Mouse (Mus musculus) liver, postnatal 0 days (tissue): Measurements from ENCODE around the gene E130114P18Rik. TPM values are rescaled to one million over a fixed set of nuclear protein-coding genes. Genes with fewer than 3 reads are reported as not detected.

Source experiments
- ATAC-seq: fragments of 200-750 bp; cut with Nextera tagmentation; 2 replicates; pipeline ENCODE4 v1.8.0; 2017; ENCODE audit warnings: mild to moderate bottlenecking, moderate library complexity
- DNase-seq: peaks from one replicate; pipeline ENCODE4 v3.0.0-alpha.2; 2016
- H3K27ac ChIP-seq: fragments of 300-500 bp; sonication (generic); 2 replicates; pipeline ENCODE4 v1.5.1; 2014; ENCODE audit warnings: antibody characterized with exemption, moderate library complexity, mild to moderate bottlenecking, low read depth
- H3K27me3 ChIP-seq: fragments of 300-500 bp; sonication (generic); 2 replicates; pipeline ENCODE4 v1.6.1; 2014; ENCODE audit warnings: low read length, control low read depth, mixed read lengths; ENCODE audit not compliant: insufficient read depth
- H3K36me3 ChIP-seq: fragments of 300-500 bp; sonication (generic); replicated peaks from 2 replicates; pipeline ENCODE4 v1.6.1; 2014; ENCODE audit warnings: mild to moderate bottlenecking, control low read depth, low read length, moderate library complexity, mixed read lengths; ENCODE audit not compliant: insufficient read depth
- H3K4me1 ChIP-seq: fragments of 300-500 bp; sonication (generic); 2 replicates; pipeline ENCODE4 v1.6.1; 2014; ENCODE audit warnings: antibody characterized with exemption, mild to moderate bottlenecking, control low read depth; ENCODE audit not compliant: insufficient read depth
- H3K4me2 ChIP-seq: fragments of 300-500 bp; sonication (generic); 2 replicates; pipeline ENCODE4 v1.6.1; 2014; ENCODE audit warnings: low read depth, mild to moderate bottlenecking, low read length, moderate library complexity, mixed read lengths
- H3K4me3 ChIP-seq: fragments of 300-500 bp; sonication (generic); 2 replicates; pipeline ENCODE4 v1.5.1; 2014; ENCODE audit warnings: low read depth, low read length
- H3K9ac ChIP-seq: fragments of 300-500 bp; sonication (generic); replicated peaks from 2 replicates; pipeline ENCODE4 v1.6.1; 2014; ENCODE audit warnings: mild to moderate bottlenecking, moderate library complexity
- H3K9me3 ChIP-seq: fragments of 300-500 bp; sonication (generic); 2 replicates; pipeline ENCODE4 v1.6.1; 2016; ENCODE audit warnings: mild to moderate bottlenecking, control low read depth, low read length, mixed read lengths
- CTCF ChIP-seq: sonication (generic); IDR thresholded peaks from 2 replicates; pipeline ENCODE4 v1.5.1; 2016; ENCODE audit warnings: antibody characterized with exemption, low read depth
- EP300 ChIP-seq: IDR thresholded peaks from 2 replicates; pipeline ENCODE4 v1.6.1; 2016; ENCODE audit warnings: antibody characterized with exemption, low read depth, mild to moderate bottlenecking
- WGBS: fragments of 180-500 bp; shearing (Covaris S2); extraction: QIAGEN DNeasy Blood & Tissue Kit; methylation state at CpG from one replicate; pipeline ENCODE4 v1.1.7; 2014; ENCODE audit not compliant: insufficient replicate concordance; 5-methylcytosine and 5-hydroxymethylcytosine counted together
- polyA plus RNA-seq: library from polyadenylated mRNA; unstranded; fragments of >200 nt; fragmentation: Nextera tagmentation; extraction: Ambion mirVana; gene quantifications from 2 replicates; pipeline ENCODE4 v1.2.1, GENCODE M21; 2015

The E130114P18Rik gene
- polyA plus RNA-seq, 1 experiment from 2014 or later: not detected

DNA sequence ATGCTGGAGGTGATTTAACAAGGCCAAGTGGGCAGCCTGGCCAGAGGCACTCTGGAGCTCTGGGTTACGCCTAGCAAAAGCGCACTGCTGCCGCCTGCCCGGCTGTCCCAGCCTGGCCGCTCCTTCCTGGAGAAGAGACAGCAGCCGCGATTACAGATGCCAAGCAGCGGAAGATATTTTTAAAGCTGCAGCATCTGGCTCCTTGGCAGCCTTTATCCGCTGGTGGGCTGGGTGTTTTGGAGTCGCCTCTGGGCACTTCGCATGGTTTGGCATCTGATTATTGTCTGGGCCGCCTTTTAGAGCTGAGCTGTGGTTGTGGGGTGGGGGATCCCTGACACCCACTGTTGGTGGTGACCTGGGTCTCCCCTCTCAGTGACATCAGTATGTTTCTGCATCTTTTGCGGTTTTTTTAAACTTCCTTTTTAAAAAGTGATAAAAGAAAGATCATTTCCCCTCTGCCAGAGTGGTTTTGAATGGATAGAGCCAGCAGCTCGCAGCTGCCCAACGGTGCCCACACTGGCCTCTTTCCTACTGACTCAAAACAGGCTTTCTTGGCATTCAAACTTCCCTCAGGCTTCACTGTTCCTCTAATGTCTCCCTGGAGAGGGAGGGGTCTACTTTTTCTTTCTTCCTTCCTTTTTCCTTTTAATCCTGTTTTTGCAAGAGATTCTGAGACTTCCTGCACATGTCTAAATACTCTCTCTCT, 159.1 kb downstream of the E130114P18Rik start:
- H3K9me3 ChIP-seq: no peaks in the 10 kb centered on the region
- no peak overlapping the region for H3K27ac ChIP-seq
- no peak overlapping the region for H3K4me3 ChIP-seq
- no peak for TF ChIP-seq CTCF
- TF ChIP-seq EP300: no peak
- no peak overlapping the region for H3K9ac ChIP-seq
- DNase-seq (no peak), ATAC-seq (no peak)
- H3K36me3 ChIP-seq: no peaks in the 10 kb centered on the region
- 47% methylated on average over 15 of the region's 15 CpGs for WGBS
- no peaks in the 10 kb centered on the region for H3K4me1 ChIP-seq
- no peaks in the 10 kb centered on the region for H3K27me3 ChIP-seq
- H3K4me2 ChIP-seq: no peak overlapping the region

DNA sequence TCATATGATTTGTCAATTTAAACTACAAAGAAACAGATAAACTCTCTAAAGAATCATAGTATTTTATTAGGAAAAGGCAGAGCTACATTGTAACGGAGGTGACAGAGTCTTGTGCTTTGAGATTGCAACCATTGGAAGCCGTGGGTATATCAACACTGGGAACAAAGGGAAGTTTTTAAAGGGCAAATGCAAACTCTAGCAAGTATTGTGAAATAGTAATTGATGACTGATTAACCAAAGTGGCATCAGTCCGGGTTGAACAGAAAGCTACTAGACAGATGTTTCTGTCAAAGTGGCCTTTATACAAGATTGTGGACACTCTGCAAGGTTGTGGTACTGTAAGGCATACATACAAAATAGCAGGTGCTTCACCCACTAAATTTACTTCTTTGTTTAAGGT, 162.8 kb downstream of the E130114P18Rik start:
- H3K27me3 ChIP-seq: no peaks in the 10 kb centered on the region
- ATAC-seq (peak; percentile 71), DNase-seq (no peak)
- no peak overlapping the region for H3K27ac ChIP-seq
- H3K4me1 ChIP-seq: no peaks in the 10 kb centered on the region
- TF ChIP-seq EP300: no peak
- TF ChIP-seq CTCF: no peak
- no peak overlapping the region for H3K4me2 ChIP-seq
- H3K9ac ChIP-seq: no peak overlapping the region
- 54% methylated on average over 3 of the region's 3 CpGs for WGBS
- no peaks in the 10 kb centered on the region for H3K9me3 ChIP-seq
- H3K36me3 ChIP-seq: no peaks in the 10 kb centered on the region
- no peak overlapping the region for H3K4me3 ChIP-seq

DNA sequence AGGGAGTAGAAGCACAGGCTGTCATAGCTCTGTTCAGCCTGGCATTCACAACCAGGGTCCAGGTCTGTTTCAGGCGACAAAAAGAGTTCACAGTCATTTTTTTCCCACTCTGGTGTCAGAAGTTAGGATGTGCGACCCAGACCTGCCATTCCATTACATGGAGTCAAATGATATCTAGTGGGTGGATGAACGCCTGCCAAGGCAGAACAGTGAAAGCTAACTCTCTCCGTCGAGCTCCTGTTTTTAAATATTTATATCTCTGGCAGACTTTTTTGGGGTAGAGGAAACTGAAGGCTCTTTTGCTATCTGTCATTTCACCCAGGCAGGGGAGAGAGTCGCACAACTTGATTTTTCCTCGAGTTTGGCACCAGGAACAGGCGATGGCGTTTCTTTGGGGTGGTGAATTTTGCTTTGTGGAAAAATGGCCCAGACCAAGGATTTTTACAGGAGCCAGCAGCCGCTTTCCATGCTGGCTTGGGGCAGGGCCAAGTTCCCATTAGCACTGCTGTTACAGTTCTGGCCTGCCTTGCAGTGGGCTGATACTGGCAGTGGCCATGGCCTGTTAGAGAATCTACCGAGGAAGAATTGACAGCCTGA, 166.5 kb downstream of the E130114P18Rik start:
- Histone ChIP-seq H3K4me2 (no peak overlapping the region), H3K27me3 (no peaks in the 10 kb centered on the region), H3K36me3 (no peaks in the 10 kb centered on the region), H3K4me3 (no peak overlapping the region), H3K9ac (no peak overlapping the region), H3K4me1 (no peaks in the 10 kb centered on the region), H3K9me3 (no peaks in the 10 kb centered on the region), H3K27ac (no peak overlapping the region)
- TF ChIP-seq EP300 (no peak), CTCF (no peak)
- no peak for ATAC-seq
- WGBS: 71% methylated on average over 11 of the region's 11 CpGs
- no peak for DNase-seq

DNA sequence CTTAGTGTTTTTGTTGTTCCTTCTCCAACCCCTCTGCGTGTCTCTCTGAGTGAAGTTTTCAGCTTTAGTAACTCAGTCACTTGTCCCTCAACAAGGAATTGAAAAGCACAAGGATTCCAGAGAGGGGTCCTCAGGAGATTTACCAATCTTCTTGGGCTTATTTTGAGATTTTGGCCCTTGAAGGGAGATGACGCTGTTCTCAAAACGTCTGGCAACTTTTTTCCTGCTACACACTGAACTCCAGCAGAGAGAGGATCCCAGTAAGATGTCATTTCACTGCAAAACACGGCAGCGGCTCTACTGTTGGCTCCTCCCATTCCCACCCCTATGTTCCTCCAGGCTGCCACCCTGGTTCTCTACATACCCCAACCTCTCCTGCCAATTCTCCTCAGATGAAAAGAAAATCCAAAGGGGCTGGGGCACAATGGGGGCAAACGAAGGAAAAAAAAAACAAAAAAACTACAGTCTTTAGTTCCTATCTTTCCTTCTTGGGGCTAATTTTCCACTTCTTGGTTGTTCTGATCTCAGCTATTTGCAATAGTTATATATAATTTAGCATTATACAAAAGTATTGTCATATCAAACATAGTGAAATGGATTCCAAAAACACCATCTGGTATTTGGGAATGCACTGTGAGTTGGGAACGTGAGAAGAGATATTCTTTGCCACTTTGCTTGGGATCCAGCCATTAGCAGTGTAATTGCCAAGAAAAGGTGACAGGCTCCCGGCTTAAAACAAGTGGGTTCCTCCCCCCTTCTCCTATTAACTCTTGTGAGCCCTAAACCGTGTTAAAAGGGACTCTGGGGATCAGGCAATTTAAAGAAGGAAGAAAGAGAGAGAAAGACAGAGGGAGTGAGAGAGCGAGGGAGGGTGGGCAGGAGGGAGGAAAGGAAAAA, 167.8 kb downstream of the E130114P18Rik start:
- H3K4me3 ChIP-seq: no peak overlapping the region
- no peaks in the 10 kb centered on the region for H3K36me3 ChIP-seq
- no peaks in the 10 kb centered on the region for H3K4me1 ChIP-seq
- TF ChIP-seq CTCF (no peak), EP300 (no peak)
- no peak overlapping the region for H3K9ac ChIP-seq
- WGBS: 49% methylated on average over 10 of the region's 10 CpGs
- H3K9me3 ChIP-seq: no peaks in the 10 kb centered on the region
- ATAC-seq: no peak
- no peaks in the 10 kb centered on the region for H3K27me3 ChIP-seq
- H3K4me2 ChIP-seq: no peak overlapping the region
- DNase-seq: no peak
- no peak overlapping the region for H3K27ac ChIP-seq

DNA sequence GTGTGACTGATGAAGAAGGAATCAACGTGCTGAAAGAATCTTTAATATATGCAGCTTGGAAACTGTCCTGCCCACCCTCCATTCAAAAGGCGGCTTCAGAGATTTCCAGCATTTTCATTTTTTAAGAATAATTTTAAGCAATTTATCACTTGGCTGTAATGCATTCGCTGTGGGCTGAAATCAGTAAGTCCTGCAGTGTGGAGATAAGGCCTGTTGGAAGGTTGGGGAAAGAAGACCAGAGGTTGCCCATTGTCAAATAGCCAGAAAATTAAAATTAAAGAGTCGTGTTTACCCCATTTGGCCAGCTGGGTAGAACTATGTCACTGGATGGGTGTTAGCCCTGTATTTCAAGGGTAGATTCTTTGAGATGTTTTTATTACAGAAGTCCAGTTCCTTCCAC, 168.5 kb downstream of the E130114P18Rik start:
- no peak overlapping the region for H3K4me2 ChIP-seq
- TF ChIP-seq CTCF (no peak), EP300 (no peak)
- no peaks in the 10 kb centered on the region for H3K9me3 ChIP-seq
- no peak overlapping the region for H3K27ac ChIP-seq
- WGBS: 62% methylated on average over 4 of the region's 4 CpGs
- no peak overlapping the region for H3K9ac ChIP-seq
- no peak overlapping the region for H3K4me3 ChIP-seq
- no peak for DNase-seq
- no peaks in the 10 kb centered on the region for H3K27me3 ChIP-seq
- H3K4me1 ChIP-seq: no peaks in the 10 kb centered on the region
- ATAC-seq: no peak
- H3K36me3 ChIP-seq: no peaks in the 10 kb centered on the region

DNA sequence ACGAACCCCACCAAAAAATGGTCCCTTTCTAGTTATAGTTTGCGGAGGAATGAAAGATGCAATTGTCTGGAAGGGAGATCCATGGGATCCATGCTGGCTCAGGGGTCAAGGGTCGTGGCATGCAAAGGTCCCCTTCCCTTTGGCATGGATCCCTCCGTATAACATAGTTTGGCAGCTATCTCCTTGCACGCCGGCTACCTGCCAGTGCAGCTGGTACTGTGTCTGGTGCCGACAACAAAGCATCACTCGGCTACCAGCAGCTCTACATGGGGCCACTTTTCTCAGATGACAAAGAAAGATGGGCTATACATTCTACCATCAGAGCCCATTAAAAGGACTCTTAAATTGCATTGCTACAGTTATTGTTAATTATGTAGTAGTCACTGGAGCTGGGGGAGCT, 169.2 kb downstream of the E130114P18Rik start:
- 80% methylated on average over 8 of the region's 8 CpGs for WGBS
- no peaks in the 10 kb centered on the region for H3K4me1 ChIP-seq
- no peak for ATAC-seq
- H3K36me3 ChIP-seq: no peaks in the 10 kb centered on the region
- H3K9ac ChIP-seq: no peak overlapping the region
- no peaks in the 10 kb centered on the region for H3K9me3 ChIP-seq
- no peak for DNase-seq
- no peak overlapping the region for H3K4me3 ChIP-seq
- H3K4me2 ChIP-seq: no peak overlapping the region
- no peak for TF ChIP-seq EP300
- no peak for TF ChIP-seq CTCF
- H3K27ac ChIP-seq: no peak overlapping the region
- H3K27me3 ChIP-seq: no peaks in the 10 kb centered on the region
